8 mouse cellular contexts compared by ENCODE assay signal in the genomic region with DNA sequence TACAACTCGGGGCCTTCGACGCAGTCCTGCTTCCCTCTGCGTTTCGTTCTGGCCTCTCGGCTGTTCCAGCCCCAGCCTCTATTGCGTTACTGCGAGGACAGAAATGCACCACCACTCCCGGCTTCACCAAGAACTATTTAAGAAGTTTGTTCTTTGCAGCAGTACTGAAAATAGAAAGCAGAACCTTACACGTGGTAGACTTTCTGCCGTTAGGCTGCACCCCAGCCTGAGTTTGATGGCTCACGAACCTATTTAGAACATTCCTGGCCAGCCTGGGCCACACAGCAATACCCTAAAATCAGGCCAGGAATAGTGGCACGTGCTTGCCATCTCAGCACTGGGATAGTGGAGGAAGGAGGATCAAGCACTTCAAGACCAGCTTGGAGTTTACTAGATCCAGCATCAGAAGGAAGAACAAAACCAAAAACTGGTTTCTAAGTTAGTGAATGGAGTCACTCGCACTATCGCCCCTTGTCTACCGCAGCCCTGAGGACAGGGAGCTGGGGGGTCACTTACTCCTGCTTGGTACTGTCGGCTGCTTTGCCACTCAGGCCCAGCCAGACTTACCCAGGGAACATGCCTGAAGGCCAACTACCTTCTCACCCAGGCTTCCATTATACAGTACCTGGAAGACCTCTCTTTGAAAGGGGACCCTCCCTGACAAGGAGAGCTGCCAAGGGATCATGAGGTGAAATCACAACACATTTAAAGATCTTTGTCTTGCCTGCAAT. TPM values are rescaled to one million over a fixed set of nuclear protein-coding genes. Genes with fewer than 3 reads are reported as not detected.
DNase-seq lines count a peak whose midpoint lies in the region; ATAC-seq and TF ChIP-seq lines count a peak whose summit lies in the region.

No protein-coding gene starts in this region.

- no peaks in the 10 kb centered on the region for H3K27me3 ChIP-seq in heart, postnatal 0 days (ENCODE audit: control insufficient read depth, insufficient read depth, low read length)
- no peaks in the 10 kb centered on the region for H3K27me3 ChIP-seq in hindbrain, embryonic 12.5 days
- H3K27me3 ChIP-seq in midbrain, embryonic 14.5 days (ENCODE audit: control insufficient read depth, insufficient read depth, low read length) = no peaks in the 10 kb centered on the region

- ATAC-seq in heart, postnatal 0 days (ENCODE audit: insufficient read depth, low read depth) = no peak
- ATAC-seq in activated CD4-positive, CD25-positive, alpha-beta regulatory T cell, adult 4 months = peak; percentile 2
- ATAC-seq in hindbrain, embryonic 12.5 days (ENCODE audit: low FRiP score) = no peak
- no peak for ATAC-seq in midbrain, embryonic 14.5 days (ENCODE audit: low FRiP score, low TSS enrichment)

- H3K36me3 ChIP-seq in heart, postnatal 0 days (replicated peaks; ENCODE audit: control insufficient read depth, insufficient read depth, low read length) = peaks cover 38% of the 10 kb centered on the region
- H3K36me3 ChIP-seq in hindbrain, embryonic 12.5 days = peaks cover 41% of the 10 kb centered on the region
- H3K36me3 ChIP-seq in midbrain, embryonic 14.5 days (ENCODE audit: control insufficient read depth, insufficient read depth, low read length) = peaks cover 45% of the 10 kb centered on the region

- intact Hi-C loops in heart, postnatal 36 days (cut with DNase I) = no loop called here
- intact Hi-C loops in left cerebral cortex, postnatal 10 days (cut with DNase I) = no loop called here

- no peak for DNase-seq in heart, postnatal 0 days (ENCODE audit: low spot score)
- no peak for DNase-seq in heart, postnatal 36 days
- DNase-seq in midbrain, embryonic 14.5 days = no peak
- DNase-seq in ovary, postnatal 14 days (ENCODE audit: low spot score) = no peak
- no peak for DNase-seq in left cerebral cortex, postnatal 10 days (ENCODE audit: extremely low spot score in 1 of 2, low spot score in 2 of 2)
- no peak for DNase-seq in urinary bladder, postnatal 10 days (ENCODE audit: low spot score)

- no peaks in the 10 kb centered on the region for H3K9me3 ChIP-seq in heart, postnatal 0 days (replicated peaks; ENCODE audit: control insufficient read depth, low read length)
- no peaks in the 10 kb centered on the region for H3K9me3 ChIP-seq in hindbrain, embryonic 12.5 days (replicated peaks)
- H3K9me3 ChIP-seq in midbrain, embryonic 14.5 days (ENCODE audit: control insufficient read depth, low read length) = no peaks in the 10 kb centered on the region

- no peak for TF ChIP-seq CTCF in heart, postnatal 0 days (IDR thresholded peaks at IDR 0.05; ENCODE audit: low read depth)

- WGBS in heart, postnatal 0 days = 7% methylated on average over 17 of the region's 17 CpGs
- WGBS in hindbrain, embryonic 12.5 days = 13% methylated on average over 17 of the region's 17 CpGs
- 15% methylated on average over 17 of the region's 17 CpGs for WGBS in midbrain, embryonic 14.5 days

- peak overlapping the region; percentile 81 for H3K4me2 ChIP-seq in heart, postnatal 0 days (ENCODE audit: low read depth, low read length)
- peak overlapping the region; percentile 83 for H3K4me2 ChIP-seq in hindbrain, embryonic 12.5 days (replicated peaks)
- peak overlapping the region; percentile 92 for H3K4me2 ChIP-seq in midbrain, embryonic 14.5 days (ENCODE audit: low read length)

- H3K4me3 ChIP-seq in heart, postnatal 0 days (ENCODE audit: low read depth, low read length) = peak overlapping the region; percentile 60
- H3K4me3 ChIP-seq in hindbrain, embryonic 12.5 days = peak overlapping the region; percentile 72
- peak overlapping the region; percentile 74 for H3K4me3 ChIP-seq in midbrain, embryonic 14.5 days (replicated peaks; ENCODE audit: low read depth, low read length)

- TF ChIP-seq EP300 in heart, postnatal 0 days (IDR thresholded peaks at IDR 0.05; ENCODE audit: low read depth) = no peak

- H3K9ac ChIP-seq in heart, postnatal 0 days (replicated peaks; ENCODE audit: low read depth, low read length) = peak overlapping the region; percentile 59
- H3K9ac ChIP-seq in hindbrain, embryonic 12.5 days = peak overlapping the region; percentile 66
- H3K9ac ChIP-seq in midbrain, embryonic 14.5 days (replicated peaks; ENCODE audit: low read length) = peak overlapping the region; percentile 56

- peak overlapping the region; percentile 91 for H3K27ac ChIP-seq in heart, postnatal 0 days (ENCODE audit: low read depth)
- H3K27ac ChIP-seq in hindbrain, embryonic 12.5 days = peak overlapping the region; percentile 99
- H3K27ac ChIP-seq in midbrain, embryonic 14.5 days (replicated peaks; ENCODE audit: low read depth, low read length) = peak overlapping the region; percentile 99

- peaks cover 25% of the 10 kb centered on the region for H3K4me1 ChIP-seq in heart, postnatal 0 days (ENCODE audit: control insufficient read depth, insufficient read depth)
- peaks cover 30% of the 10 kb centered on the region for H3K4me1 ChIP-seq in hindbrain, embryonic 12.5 days
- peaks cover 24% of the 10 kb centered on the region for H3K4me1 ChIP-seq in midbrain, embryonic 14.5 days (ENCODE audit: control insufficient read depth, insufficient read depth, low read length)

RNA-seq across cellular contexts. Expression of gene Mbd3, which starts 0.8 kb away (rescaled TPM):
- total RNA-seq in heart, postnatal 0 days (2014; rRNA removed; ENCODE audit: low replicate concordance) = 35.1 and 35.3 TPM in 2 replicates
- 75.6 and 78.0 TPM in 2 replicates for polyA plus RNA-seq in heart, postnatal 0 days (2015; fragmentation: Nextera tagmentation; extraction: Ambion mirVana)
- 10 to 100 TPM; 82.1 to 82.2 TPM for total RNA-seq in heart, postnatal 36 days (2021)
- polyA plus RNA-seq in activated CD4-positive, CD25-positive, alpha-beta regulatory T cell, adult 4 months (2017; shearing (Covaris generic)) = 10 to 100 TPM; 23.6 to 32.0 TPM
- 275 and 296 TPM in 2 replicates for polyA plus RNA-seq in hindbrain, embryonic 12.5 days (2016; fragmentation: Nextera tagmentation; extraction: Ambion mirVana)
- 166 and 208 TPM in 2 replicates for polyA plus RNA-seq in midbrain, embryonic 14.5 days (2014; fragmentation: Nextera tagmentation; extraction: Ambion mirVana)
- 100 to 1,000 TPM; 121 to 124 TPM for total RNA-seq in left cerebral cortex, postnatal 10 days (2021)

RNA-seq across cellular contexts. Expression of gene Uqcr11, which starts 6.5 kb away (rescaled TPM):
- 1,589 and 2,020 TPM in 2 replicates for total RNA-seq in heart, postnatal 0 days (2014; rRNA removed; ENCODE audit: low replicate concordance)
- polyA plus RNA-seq in heart, postnatal 0 days (2015; fragmentation: Nextera tagmentation; extraction: Ambion mirVana) = 3,128 and 3,343 TPM in 2 replicates
- 1,000 to 10,000 TPM; 1,920 to 2,020 TPM for total RNA-seq in heart, postnatal 36 days (2021)
- polyA plus RNA-seq in activated CD4-positive, CD25-positive, alpha-beta regulatory T cell, adult 4 months (2017; shearing (Covaris generic)) = 100 to 1,000 TPM; 327 to 363 TPM
- polyA plus RNA-seq in hindbrain, embryonic 12.5 days (2016; fragmentation: Nextera tagmentation; extraction: Ambion mirVana) = 312 and 406 TPM in 2 replicates
- polyA plus RNA-seq in midbrain, embryonic 14.5 days (2014; fragmentation: Nextera tagmentation; extraction: Ambion mirVana) = 532 and 742 TPM in 2 replicates
- total RNA-seq in left cerebral cortex, postnatal 10 days (2021) = 100 to 1,000 TPM; 508 to 513 TPM

RNA-seq across cellular contexts. Expression of gene Mex3d, which starts 12.7 kb away (rescaled TPM):
- 20.0 and 26.4 TPM in 2 replicates for total RNA-seq in heart, postnatal 0 days (2014; rRNA removed; ENCODE audit: low replicate concordance)
- 2.2 and 2.9 TPM in 2 replicates for polyA plus RNA-seq in heart, postnatal 0 days (2015; fragmentation: Nextera tagmentation; extraction: Ambion mirVana)
- 1 to 10 TPM; 8.1 to 8.6 TPM for total RNA-seq in heart, postnatal 36 days (2021)
- polyA plus RNA-seq in activated CD4-positive, CD25-positive, alpha-beta regulatory T cell, adult 4 months (2017; shearing (Covaris generic)) = 1 to 10 TPM in 1 of 2 experiments, under 1 TPM in 1; 0.62 to 1.2 TPM
- 21.4 and 24.8 TPM in 2 replicates for polyA plus RNA-seq in hindbrain, embryonic 12.5 days (2016; fragmentation: Nextera tagmentation; extraction: Ambion mirVana)
- polyA plus RNA-seq in midbrain, embryonic 14.5 days (2014; fragmentation: Nextera tagmentation; extraction: Ambion mirVana) = 17.3 and 28.2 TPM in 2 replicates
- total RNA-seq in left cerebral cortex, postnatal 10 days (2021) = 10 to 100 TPM; 31.1 to 35.4 TPM

RNA-seq across cellular contexts. Expression of gene Tcf3, which starts 33.3 kb away (rescaled TPM):
- 77.8 and 91.4 TPM in 2 replicates for total RNA-seq in heart, postnatal 0 days (2014; rRNA removed; ENCODE audit: low replicate concordance)
- polyA plus RNA-seq in heart, postnatal 0 days (2015; fragmentation: Nextera tagmentation; extraction: Ambion mirVana) = 20.1 and 20.6 TPM in 2 replicates
- 10 to 100 TPM; 17.9 to 20.9 TPM for total RNA-seq in heart, postnatal 36 days (2021)
- polyA plus RNA-seq in activated CD4-positive, CD25-positive, alpha-beta regulatory T cell, adult 4 months (2017; shearing (Covaris generic)) = 10 to 100 TPM in 1 of 2 experiments, 1 to 10 TPM in 1; 9.3 to 10.7 TPM
- polyA plus RNA-seq in hindbrain, embryonic 12.5 days (2016; fragmentation: Nextera tagmentation; extraction: Ambion mirVana) = 176 and 178 TPM in 2 replicates
- 49.8 and 60.4 TPM in 2 replicates for polyA plus RNA-seq in midbrain, embryonic 14.5 days (2014; fragmentation: Nextera tagmentation; extraction: Ambion mirVana)
- total RNA-seq in left cerebral cortex, postnatal 10 days (2021) = 10 to 100 TPM; 29.6 to 31.1 TPM

RNA-seq across cellular contexts. Expression of gene Plk5, which starts 43.9 kb away (rescaled TPM):
- 1.7 TPM in 1 of 2 replicates, not detected in the other for total RNA-seq in heart, postnatal 0 days (2014; rRNA removed; ENCODE audit: low replicate concordance)
- 0.05 TPM in 2 replicates for polyA plus RNA-seq in heart, postnatal 0 days (2015; fragmentation: Nextera tagmentation; extraction: Ambion mirVana)
- total RNA-seq in heart, postnatal 36 days (2021) = under 1 TPM; 0.49 to 0.64 TPM
- polyA plus RNA-seq in activated CD4-positive, CD25-positive, alpha-beta regulatory T cell, adult 4 months (2017; shearing (Covaris generic)) = not detected
- polyA plus RNA-seq in hindbrain, embryonic 12.5 days (2016; fragmentation: Nextera tagmentation; extraction: Ambion mirVana) = 0.35 and 0.50 TPM in 2 replicates
- 2.9 and 3.2 TPM in 2 replicates for polyA plus RNA-seq in midbrain, embryonic 14.5 days (2014; fragmentation: Nextera tagmentation; extraction: Ambion mirVana)
- 1 to 10 TPM; 3.1 to 5.1 TPM for total RNA-seq in left cerebral cortex, postnatal 10 days (2021)
